Mouse (Mus musculus) lung, adult 2 months (tissue): Measurements from ENCODE around the gene Rassf1. TPM values are rescaled to one million over a fixed set of nuclear protein-coding genes. Genes with fewer than 3 reads are reported as not detected.

Experiments used
- DNase-seq: peaks from one replicate; pipeline ENCODE4 v3.0.0; 2022
- H3K4me1 ChIP-seq: fragments of 200-500 bp; 2 replicates; pipeline ENCODE4 v1.6.1; 2011; ENCODE audit warnings: low read length; ENCODE audit not compliant: control insufficient read depth, insufficient read depth
- H3K4me3 ChIP-seq: fragments of 200-500 bp; replicated peaks from 2 replicates; pipeline ENCODE3; 2011; ENCODE audit warnings: low read depth, mild to moderate bottlenecking, control low read depth, low read length; ENCODE audit errors: extremely low read depth
- CTCF ChIP-seq: fragments of 200-500 bp; IDR thresholded peaks from 2 replicates; pipeline ENCODE4 v1.5.1; 2011; ENCODE audit warnings: mild to moderate bottlenecking, low read length, control low read depth; ENCODE audit not compliant: insufficient read depth
- POLR2A ChIP-seq: fragments of 200-500 bp; IDR thresholded peaks from 2 replicates; pipeline ENCODE4 v1.6.1; 2011; ENCODE audit warnings: low read depth, mild to moderate bottlenecking, control low read depth, low read length, borderline replicate concordance; ENCODE audit errors: extremely low read depth
- whole genome bisulfite sequencing: fragments of 180-500 bp; shearing (Covaris S2); methylation state at CpG from one replicate; pipeline ENCODE4 v1.1.7; 2018; 5-methylcytosine and 5-hydroxymethylcytosine counted together
- polyA plus RNA-seq: library from polyadenylated mRNA; depleted of rRNA; stranded (reverse); fragments of >200 nt; gene quantifications from 2 replicates; pipeline ENCODE4 v1.2.3, GENCODE M21; 2012

Rassf1 gene
- polyA plus RNA-seq, 1 experiment = 45.5 TPM

DNA sequence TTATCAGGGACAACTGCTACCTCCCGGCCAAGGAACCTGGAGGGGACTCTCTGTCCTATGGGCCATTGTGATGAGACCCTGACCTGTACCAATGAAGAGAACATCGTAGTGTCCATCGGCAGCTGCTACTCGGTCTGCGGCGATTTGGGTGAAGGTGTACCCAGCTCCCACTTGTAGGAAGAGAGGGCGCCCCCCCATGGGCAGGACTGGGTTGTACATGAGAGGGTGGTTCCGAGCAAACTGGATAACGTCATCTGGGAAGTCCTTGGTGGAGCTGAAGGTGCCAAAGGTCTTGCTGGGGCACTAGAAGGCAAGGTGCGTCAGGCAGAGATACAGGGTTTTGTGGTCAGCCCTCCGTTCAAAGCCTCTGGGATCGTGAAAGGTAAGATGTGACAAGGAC lies 49.4 kb downstream of the Rassf1 start:
- H3K4me3 ChIP-seq = no peak overlapping the region
- H3K4me1 ChIP-seq = peaks cover 15% of the 10 kb centered on the region; the same call in 1 of the 2 replicates
- 76% methylated on average over 12 of the region's 12 CpGs for WGBS
- TF ChIP-seq POLR2A = no peak
- TF ChIP-seq CTCF = no peak
- DNase-seq = no peak

DNA sequence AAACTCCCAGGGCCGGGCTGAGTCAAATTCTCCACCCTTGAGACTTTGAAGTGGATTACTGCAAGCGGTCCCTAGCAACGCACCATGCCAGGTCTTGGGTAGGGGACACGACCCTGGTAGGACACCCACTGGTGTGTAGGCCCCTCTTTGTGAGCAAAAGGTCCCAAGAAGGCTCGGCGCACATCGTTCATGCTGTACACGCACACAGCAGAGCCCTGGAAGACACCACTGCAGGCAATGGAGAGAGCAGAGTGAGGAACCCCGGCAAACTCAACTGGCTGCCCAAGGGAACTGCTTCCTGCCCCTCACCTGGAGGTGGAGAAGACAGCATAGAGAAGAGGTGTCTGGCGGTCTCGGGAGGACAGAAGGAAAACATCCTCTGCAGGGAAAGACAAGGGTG lies 49.9 kb downstream of the Rassf1 start:
- WGBS = 79% methylated on average over 11 of the region's 11 CpGs
- H3K4me3 ChIP-seq = no peak overlapping the region
- TF ChIP-seq POLR2A = no peak
- no peak for TF ChIP-seq CTCF
- peaks cover 15% of the 10 kb centered on the region; the same call in 1 of the 2 replicates for H3K4me1 ChIP-seq
- DNase-seq = no peak

DNA sequence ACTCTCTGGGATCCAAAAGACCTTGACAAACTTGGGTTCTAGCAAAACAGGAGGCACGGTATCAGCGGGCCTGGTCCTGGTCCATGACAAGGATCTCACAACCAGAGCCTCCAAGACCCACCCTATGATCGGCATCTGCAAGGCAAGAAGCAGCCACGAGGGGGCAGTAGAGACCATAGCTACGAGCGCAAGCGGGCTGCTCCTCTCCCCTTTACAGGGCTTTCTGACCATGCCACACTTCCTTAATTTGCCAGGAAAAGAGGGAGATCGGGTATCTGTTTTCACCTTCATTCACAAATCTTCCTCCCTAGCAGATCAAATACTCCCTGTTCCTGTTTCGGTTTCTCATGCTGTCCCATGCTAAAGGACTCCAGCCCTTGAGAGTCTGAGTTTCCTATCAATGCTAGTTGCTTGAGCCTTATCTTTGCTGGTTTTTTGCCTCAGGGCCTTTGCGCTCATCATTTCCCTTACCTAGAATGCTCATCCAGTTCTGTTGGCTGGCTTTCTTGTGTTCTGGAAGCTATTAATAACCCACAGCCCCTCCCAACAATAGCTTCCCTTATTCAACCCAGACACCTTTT lies 50.8 kb downstream of the Rassf1 start:
- WGBS = 4% methylated on average over 10 of the region's 10 CpGs
- DNase-seq = peak; percentile 96
- TF ChIP-seq CTCF = peak; percentile 97
- TF ChIP-seq POLR2A = peak; percentile 21; the same call in 1 of the 2 replicates
- no peak overlapping the region for H3K4me3 ChIP-seq
- H3K4me1 ChIP-seq = peaks cover 10% of the 10 kb centered on the region; the same call in 1 of the 2 replicates

DNA sequence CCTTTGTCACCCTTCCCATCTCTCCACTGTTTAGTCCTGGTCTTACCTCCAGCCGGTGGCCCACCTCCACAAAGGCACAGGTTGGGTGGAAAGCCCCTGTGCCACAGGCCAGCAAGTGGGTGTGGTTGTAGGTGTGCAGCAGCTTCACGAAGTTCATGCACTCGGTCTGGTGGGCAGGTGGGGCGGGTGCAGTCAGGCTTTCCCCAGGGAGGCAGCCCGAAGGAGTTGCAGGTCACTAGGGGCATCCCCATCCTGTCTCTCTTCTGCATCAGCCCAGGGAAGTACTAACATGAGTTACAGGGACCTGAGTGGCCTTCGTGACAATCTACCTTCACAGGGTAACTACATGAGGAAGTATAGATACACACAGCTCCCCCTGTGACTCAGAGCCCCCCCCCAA lies 51.9 kb downstream of the Rassf1 start:
- WGBS = 70% methylated on average over 6 of the region's 6 CpGs
- Histone ChIP-seq H3K4me1 (peaks cover 9% of the 10 kb centered on the region; the same call in 1 of the 2 replicates), H3K4me3 (no peak overlapping the region)
- TF ChIP-seq CTCF (no peak), POLR2A (no peak)
- DNase-seq = no peak

DNA sequence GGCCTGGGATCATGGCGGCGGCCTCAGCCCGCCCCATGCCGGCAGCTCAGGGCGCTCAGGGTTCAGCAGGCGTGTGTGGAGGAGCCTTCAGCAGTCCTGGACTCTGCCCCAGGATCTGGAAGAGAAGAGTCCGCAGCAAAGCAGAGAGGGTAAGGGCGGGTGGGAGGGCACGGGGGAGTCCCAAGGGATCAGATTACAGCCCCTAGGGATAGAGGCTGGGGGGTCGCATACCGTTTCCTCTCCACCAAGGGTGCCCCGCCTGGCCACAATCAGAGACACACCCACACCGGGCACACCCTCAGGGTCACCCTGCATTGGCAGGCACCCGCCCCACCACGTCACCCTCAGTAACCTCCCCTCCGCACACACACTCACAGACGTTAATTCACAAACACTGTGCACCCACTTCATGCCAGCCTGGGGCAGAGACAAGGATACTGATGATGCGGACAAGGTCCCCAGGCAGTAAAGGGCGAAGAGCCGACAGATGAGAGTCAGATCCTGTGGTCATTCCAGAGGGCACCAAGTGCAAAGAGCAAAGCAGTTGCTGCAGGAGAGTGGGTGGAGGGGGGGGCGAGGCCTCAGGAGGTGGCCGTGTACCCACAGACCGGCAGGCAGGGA lies 53.8 kb downstream of the Rassf1 start:
- TF ChIP-seq CTCF (no peak), POLR2A (no peak)
- peak; percentile 67 for DNase-seq
- Histone ChIP-seq H3K4me3 (no peak overlapping the region), H3K4me1 (peaks cover 14% of the 10 kb centered on the region; the same call in 1 of the 2 replicates)
- WGBS = 43% methylated on average over 23 of the region's 23 CpGs

DNA sequence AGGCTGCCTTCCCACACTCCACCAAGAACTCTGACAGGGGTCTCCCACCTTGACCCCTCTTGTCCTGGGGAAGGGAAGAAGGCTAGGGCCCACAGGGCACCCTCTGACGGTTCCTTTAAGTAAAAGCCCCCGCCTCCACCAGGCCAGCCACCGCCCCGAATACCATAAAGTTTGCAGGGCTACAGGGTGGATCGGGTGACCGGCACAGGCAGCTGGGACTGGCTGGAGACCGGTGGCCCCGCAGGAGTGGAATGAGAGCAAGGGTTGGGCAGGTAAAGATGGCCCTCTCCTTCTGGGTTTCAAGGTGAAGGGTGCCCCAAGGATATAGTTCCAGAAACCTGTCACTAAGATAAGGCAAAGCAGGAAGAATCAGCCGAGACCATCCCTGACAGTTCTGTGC lies 55.2 kb downstream of the Rassf1 start:
- Histone ChIP-seq H3K4me3 (peak overlapping the region; percentile 51), H3K4me1 (peaks cover 21% of the 10 kb centered on the region)
- 48% methylated on average over 9 of the region's 9 CpGs for WGBS
- DNase-seq = peak; percentile 59
- TF ChIP-seq POLR2A (peak; percentile 64; the same call in 1 of the 2 replicates), CTCF (no peak)

DNA sequence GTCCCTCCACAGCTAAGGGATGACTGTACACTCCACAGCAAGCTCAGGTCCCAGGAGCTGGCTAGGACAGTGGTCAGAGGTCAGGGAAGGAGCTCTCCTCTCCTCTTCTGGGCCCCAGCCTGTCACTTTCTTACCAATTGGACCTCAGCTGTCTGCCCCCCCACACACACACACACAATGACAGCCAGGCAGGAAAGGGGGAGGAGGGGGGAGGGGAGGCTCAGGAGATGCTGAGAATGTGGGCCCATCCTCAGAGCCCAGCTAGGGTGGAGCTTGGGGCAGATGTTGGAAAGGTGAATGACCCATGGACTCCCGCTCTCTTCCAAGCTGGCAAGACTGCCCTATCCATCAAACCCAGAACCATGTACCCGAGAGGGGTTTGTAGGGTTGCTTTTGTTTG lies 55.7 kb downstream of the Rassf1 start:
- WGBS = 63% methylated on average over 2 of the region's 2 CpGs
- TF ChIP-seq POLR2A (no peak), CTCF (no peak)
- peaks cover 22% of the 10 kb centered on the region for H3K4me1 ChIP-seq
- peak overlapping the region; percentile 51 for H3K4me3 ChIP-seq
- DNase-seq = no peak

DNA sequence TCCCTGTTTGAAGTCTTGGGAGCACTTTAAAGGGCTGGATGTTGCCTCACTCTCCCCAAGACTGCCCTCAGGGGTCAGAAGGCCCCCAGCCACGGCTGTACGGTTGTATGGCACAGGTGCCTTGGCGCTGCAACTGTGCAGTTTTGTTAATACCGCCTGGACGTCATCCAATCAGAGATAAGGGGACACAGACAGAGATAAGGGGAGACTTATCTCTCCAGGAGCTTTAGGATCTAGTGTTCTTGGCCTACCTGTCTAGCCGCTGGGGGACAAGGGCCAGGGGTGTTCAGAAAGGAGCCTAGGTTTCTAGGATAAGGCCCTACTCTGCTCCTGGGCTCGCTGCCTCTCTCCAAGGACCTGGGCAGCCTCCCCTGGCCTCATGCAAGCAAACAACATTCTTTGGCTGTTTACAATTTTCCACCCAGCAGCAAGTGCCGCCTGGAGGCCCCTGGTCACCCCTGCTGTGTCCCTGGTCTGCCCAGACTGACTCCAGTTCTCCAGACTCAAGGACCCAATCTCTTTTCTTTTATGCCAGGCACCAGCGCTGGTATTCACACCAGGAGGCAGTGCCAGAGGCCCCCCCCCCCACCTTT lies 56.4 kb downstream of the Rassf1 start:
- H3K4me3 ChIP-seq = no peak overlapping the region
- TF ChIP-seq POLR2A = 0 out of 2 replicates have a peak, but pooled peaks have one; percentile 14
- TF ChIP-seq CTCF = no peak
- 40% methylated on average over 9 of the region's 9 CpGs for WGBS
- DNase-seq = peak; percentile 52
- peaks cover 22% of the 10 kb centered on the region for H3K4me1 ChIP-seq

DNA sequence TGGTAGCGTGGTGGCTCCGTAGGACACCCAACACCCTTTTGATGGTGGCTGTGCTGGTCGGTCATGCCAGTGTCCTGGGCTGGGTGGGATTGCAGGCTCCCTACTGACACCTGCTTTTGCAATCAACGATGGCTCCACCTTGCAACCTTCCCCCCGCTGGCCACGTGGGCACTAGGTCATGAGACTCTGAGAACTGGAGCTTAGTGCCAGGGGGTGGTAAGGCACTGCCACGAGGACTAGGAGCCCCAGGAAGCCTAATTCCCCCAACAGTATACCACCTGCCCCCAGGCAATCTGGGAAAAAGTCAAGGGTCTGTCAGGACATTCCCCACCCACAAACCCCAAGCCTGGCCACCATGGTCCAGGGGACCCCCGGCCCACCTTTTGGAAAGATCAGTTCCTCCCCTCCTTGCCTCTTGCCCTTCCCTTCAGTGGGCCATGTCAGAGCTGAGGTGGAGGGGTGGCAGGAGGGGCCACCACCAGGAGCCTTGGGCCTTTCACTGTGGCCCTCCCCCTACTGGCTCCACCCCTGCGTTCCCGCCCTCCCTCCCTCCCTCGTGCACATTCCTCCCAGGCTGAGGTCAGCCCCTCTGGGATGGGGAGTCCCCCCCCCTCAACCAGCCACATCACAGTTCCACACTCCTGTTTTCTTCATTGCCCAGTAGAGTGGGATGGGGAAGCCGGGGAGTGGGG lies 57.5 kb downstream of the Rassf1 start, which contains the start of gene Sema3b:
Gene Sema3b, minus strand, starts transcription at position 489 of the 692 bp plus-strand sequence.
- DNase-seq = no peak
- WGBS = 43% methylated on average over 11 of the region's 12 CpGs
- no peak within 1 kb of the TSS for H3K4me3 ChIP-seq
- TF ChIP-seq POLR2A = peak; percentile 36; the same call in 1 of the 2 replicates
- no peak for TF ChIP-seq CTCF
- peaks cover 22% of the 10 kb centered on the region for H3K4me1 ChIP-seq
